ENCODE assay signal across 8 mouse cellular contexts in genomic region chr2:26342044-26342443, GRCm38 (mm10). TPM values are rescaled to one million over a fixed set of nuclear protein-coding genes. Genes with fewer than 3 reads are reported as not detected.
DNase-seq lines count a peak whose midpoint lies in the region; TF ChIP-seq lines count a peak whose summit lies in the region.

No protein-coding gene starts in this region.

- H3K4me3 ChIP-seq in olfactory bulb, adult 2 months (ENCODE audit: insufficient read depth, low read depth, low read length), result peak overlapping the region; percentile 65

- TF ChIP-seq POLR2A in olfactory bulb, adult 2 months (IDR thresholded peaks at IDR 0.05; ENCODE audit: insufficient read depth, low read depth, low read length), result peak; percentile 89

- 9% methylated on average over 10 of the region's 10 CpGs for WGBS in olfactory bulb, adult 2 months

- peak overlapping the region; percentile 99 for H3K27ac ChIP-seq in olfactory bulb, adult 2 months (ENCODE audit: insufficient read depth, low read depth, low read length)

- peak; percentile 68 for DNase-seq in adrenal gland, postnatal 10 days
- DNase-seq in adrenal gland, adult 2 months, result no peak
- DNase-seq in ZHBTc4 (ENCODE audit: low read depth, low spot score) (peak; percentile 27), adipocyte (ENCODE audit: low spot score) (no peak)
- DNase-seq in heart, adult 11 months, result peak; percentile 99
- DNase-seq in kidney, adult 11 months, result peak; percentile 46
- DNase-seq in left cerebral cortex, postnatal 36 days (ENCODE audit: low spot score in 2 of 2), result peak; percentile 79 to 85

- TF ChIP-seq CTCF in olfactory bulb, adult 2 months (IDR thresholded peaks at IDR 0.05; ENCODE audit: insufficient read depth, low read depth, low read length), result no peak

- intact Hi-C loops in left cerebral cortex, postnatal 36 days (cut with DNase I), result no loop called here

- H3K4me1 ChIP-seq in olfactory bulb, adult 2 months (ENCODE audit: control insufficient read depth, insufficient read depth, low read length), result peaks cover 67% of the 10 kb centered on the region

RNA-seq across cellular contexts. Expression of gene Dnlz, which starts 9.9 kb away (rescaled TPM):
- 10 to 100 TPM; 18.5 to 20.2 TPM for total RNA-seq in adrenal gland, postnatal 10 days (2021)
- total RNA-seq in adrenal gland, adult 2 months (2021), result 10 to 100 TPM; 20.6 to 25.6 TPM
- 30.6 and 31.1 TPM in 2 replicates for polyA plus RNA-seq in adrenal gland, adult 2 months (2012; rRNA removed)
- 10 to 100 TPM; 27.5 to 28.7 TPM for total RNA-seq in left cerebral cortex, postnatal 36 days (2021)
- not detected in 2 replicates for polyA plus RNA-seq in olfactory bulb, adult 2 months (2012; ENCODE audit: insufficient read depth, insufficient read length, low replicate concordance, missing spikeins)

RNA-seq across cellular contexts. Expression of gene Card9, which starts 18.7 kb away (rescaled TPM):
- 1 to 10 TPM; 1.5 to 2.2 TPM for total RNA-seq in adrenal gland, postnatal 10 days (2021)
- total RNA-seq in adrenal gland, adult 2 months (2021), result 1 to 10 TPM; 1.3 to 1.7 TPM
- 4.9 and 5.0 TPM in 2 replicates for polyA plus RNA-seq in adrenal gland, adult 2 months (2012; rRNA removed)
- 1 to 10 TPM; 2.1 to 2.7 TPM for total RNA-seq in left cerebral cortex, postnatal 36 days (2021)
- not detected in 2 replicates for polyA plus RNA-seq in olfactory bulb, adult 2 months (2012; ENCODE audit: insufficient read depth, insufficient read length, low replicate concordance, missing spikeins)

RNA-seq across cellular contexts. Expression of gene Gpsm1, which starts 26.7 kb away (rescaled TPM):
- 10 to 100 TPM; 15.7 to 19.3 TPM for total RNA-seq in adrenal gland, postnatal 10 days (2021)
- 10 to 100 TPM in 1 of 2 experiments, 1 to 10 TPM in 1; 9.4 to 14.9 TPM for total RNA-seq in adrenal gland, adult 2 months (2021)
- polyA plus RNA-seq in adrenal gland, adult 2 months (2012; rRNA removed), result 20.0 and 24.1 TPM in 2 replicates
- 10 to 100 TPM; 44.4 to 58.4 TPM for total RNA-seq in left cerebral cortex, postnatal 36 days (2021)
- 357 TPM in 1 of 2 replicates, not detected in the other for polyA plus RNA-seq in olfactory bulb, adult 2 months (2012; ENCODE audit: insufficient read depth, insufficient read length, low replicate concordance, missing spikeins)

RNA-seq across cellular contexts. Expression of gene Snapc4, which starts 38.4 kb away (rescaled TPM):
- total RNA-seq in adrenal gland, postnatal 10 days (2021), result 10 to 100 TPM; 19.6 to 33.0 TPM
- 10 to 100 TPM; 19.1 to 23.3 TPM for total RNA-seq in adrenal gland, adult 2 months (2021)
- 42.8 and 55.3 TPM in 2 replicates for polyA plus RNA-seq in adrenal gland, adult 2 months (2012; rRNA removed)
- total RNA-seq in left cerebral cortex, postnatal 36 days (2021), result 10 to 100 TPM; 54.0 to 71.0 TPM
- polyA plus RNA-seq in olfactory bulb, adult 2 months (2012; ENCODE audit: insufficient read depth, insufficient read length, low replicate concordance, missing spikeins), result not detected in 2 replicates

RNA-seq across cellular contexts. Expression of gene Entr1, which starts 47.1 kb away (rescaled TPM):
- 10 to 100 TPM; 76.5 to 78.7 TPM for total RNA-seq in adrenal gland, postnatal 10 days (2021)
- total RNA-seq in adrenal gland, adult 2 months (2021), result 100 to 1,000 TPM in 1 of 2 experiments, 10 to 100 TPM in 1; 95.6 to 121 TPM
- polyA plus RNA-seq in adrenal gland, adult 2 months (2012; rRNA removed), result 93.3 TPM in 2 replicates
- total RNA-seq in left cerebral cortex, postnatal 36 days (2021), result 100 to 1,000 TPM; 138 to 162 TPM
- not detected in 2 replicates for polyA plus RNA-seq in olfactory bulb, adult 2 months (2012; ENCODE audit: insufficient read depth, insufficient read length, low replicate concordance, missing spikeins)

Comparison
In these comparisons a context has a peak if more than half of its experiments do, and no peak if none do; other contexts are left out.
1. DNase-seq: peak in adrenal gland, postnatal 10 days (single experiment), ZHBTc4 (single experiment), heart, adult 11 months (single experiment), kidney, adult 11 months (single experiment) and left cerebral cortex, postnatal 36 days (2 of 2); none in adrenal gland, adult 2 months (single experiment) and adipocyte (single experiment).